Mouse (Mus musculus) CD4-positive, CD25-positive, alpha-beta regulatory T cell (primary cell): ENCODE data around the gene Adam12. TPM values are rescaled to one million over a fixed set of nuclear protein-coding genes. Genes with fewer than 3 reads are reported as not detected.

ENCODE experiments used
- polyA plus RNA-seq: library from polyadenylated mRNA; unstranded; fragments of 100-300 nt; shearing (Covaris generic); gene quantifications from one replicate; pipeline ENCODE4 v1.2.1, GENCODE M21; 2017

The Adam12 gene
- 1.4 TPM for polyA plus RNA-seq

GRCm38 (mm10) chr7:134231378-134232346 is at the start of gene Adam12:
Gene Adam12, minus strand, starts transcription at chr7:134232146.

Other genes starting within 250 kb of the Adam12 start
- gene D7Ertd443e, start 153.5 kb upstream of the Adam12 start, polyA plus RNA-seq: not detected